Mouse (Mus musculus): ENCODE measurements around the gene Nobox.

DNA sequence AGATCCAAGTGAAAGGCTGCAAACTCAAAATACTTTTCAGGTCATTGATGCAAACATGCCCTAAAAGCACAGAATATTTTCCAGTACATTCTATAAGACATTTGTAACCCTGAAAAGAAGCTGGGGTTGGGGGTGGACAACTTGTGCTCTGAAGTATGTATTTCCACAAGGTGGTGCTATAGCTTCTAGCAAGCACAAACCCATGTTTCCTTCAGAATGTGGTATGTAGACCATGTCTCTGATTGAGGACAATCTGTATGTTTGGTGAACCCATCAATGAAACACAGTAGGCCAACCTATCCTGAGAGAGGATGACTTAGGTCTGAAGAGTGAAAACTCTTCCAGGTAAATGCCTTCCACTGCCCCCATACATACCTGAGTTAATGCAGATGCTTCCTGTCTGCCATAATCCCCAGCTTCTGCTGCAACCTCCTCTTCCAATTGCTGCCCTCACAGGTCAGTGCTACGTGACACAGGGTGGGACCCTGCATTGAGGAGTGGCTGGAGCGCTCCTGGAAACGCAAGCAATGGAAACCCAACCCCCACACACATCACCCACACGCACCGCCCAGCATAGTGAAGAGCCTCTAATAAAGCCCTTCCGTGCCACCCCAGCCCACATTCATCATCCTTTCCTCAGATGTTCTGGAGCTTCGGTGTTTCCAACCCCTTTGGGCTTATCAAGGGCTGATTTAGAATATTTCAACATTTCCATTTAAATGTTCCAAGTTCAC is 55.0 kb downstream of the Nobox start:
- TF ChIP-seq EP300 (optimal IDR thresholded peaks at IDR 0.05) (no peak), CTCF (IDR thresholded peaks at IDR 0.05; ENCODE audit: low read depth) (peak; percentile 89)
